Mouse (Mus musculus): Measurements from ENCODE around the gene Accs.

- TF ChIP-seq CTCF (IDR thresholded peaks at IDR 0.05; ENCODE audit: insufficient read depth, low read depth, low read length) (no peak), POLR2A (IDR thresholded peaks at IDR 0.05; ENCODE audit: insufficient read depth, low read depth, low read length) (no peak)
These were observed 13.4 kb downstream of the Accs start for GRCm38 (mm10) chr2:93836232-93836785.
